Mouse (Mus musculus) ES-CJ7 (cell line): Measurements from ENCODE around the gene Ppm1n.

ENCODE experiments used
- DNase-seq: peaks from one replicate; pipeline ENCODE4 v3.0.0; 2011; ENCODE audit warnings: low read depth, low spot score

The Ppm1n gene

GRCm38 (mm10) chr7:19279581-19280114, at the start of gene Ppm1n:
Gene Ppm1n (minus strand): TSS chr7:19280064.
- no peak for DNase-seq

DNA sequence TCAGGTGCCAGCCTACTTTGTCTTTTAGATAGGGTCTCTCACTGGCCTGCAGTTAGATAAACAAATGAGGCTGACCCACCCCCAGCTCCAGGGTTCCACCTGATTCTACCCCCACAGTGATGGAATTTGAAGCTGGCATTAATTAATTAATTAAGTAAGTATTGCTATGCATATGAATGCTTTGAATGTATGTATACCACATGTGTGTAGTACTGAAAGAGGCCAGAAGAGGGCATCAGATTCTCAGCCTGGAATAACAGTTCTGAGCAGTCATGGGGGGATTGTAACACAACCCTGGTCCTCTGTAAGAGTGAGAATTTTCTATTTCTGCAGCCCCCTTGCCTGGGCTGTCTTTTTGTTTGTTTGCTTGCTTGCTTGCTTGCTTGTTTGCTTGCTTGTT, 48.6 kb upstream of the Ppm1n start:
- peak; percentile 63 for DNase-seq

- no peak for DNase-seq
Observed at GRCm38 (mm10) chr7:19327782-19328181, 47.9 kb upstream of the Ppm1n start.

DNA sequence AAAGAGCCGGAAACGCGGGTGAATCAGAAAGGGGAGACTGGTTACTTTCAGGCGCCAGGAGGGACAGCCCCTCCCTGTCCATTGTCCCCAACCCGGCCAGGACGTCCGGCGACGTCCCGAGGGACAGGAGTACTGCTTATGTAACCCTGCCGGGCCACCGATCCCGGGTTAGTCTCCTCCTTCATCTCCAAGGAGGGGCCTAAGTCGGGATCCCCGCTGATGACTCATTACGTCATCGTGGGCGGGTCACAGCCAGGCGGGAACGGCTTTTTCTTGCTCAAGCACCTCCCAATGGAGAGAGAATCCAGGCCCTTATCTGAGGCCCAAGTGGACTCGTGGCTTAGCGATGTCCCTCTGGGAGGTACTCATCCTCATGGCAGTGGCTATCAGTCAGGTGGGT, 47.3 kb upstream of the Ppm1n start:
- DNase-seq = peak; percentile 81

DNA sequence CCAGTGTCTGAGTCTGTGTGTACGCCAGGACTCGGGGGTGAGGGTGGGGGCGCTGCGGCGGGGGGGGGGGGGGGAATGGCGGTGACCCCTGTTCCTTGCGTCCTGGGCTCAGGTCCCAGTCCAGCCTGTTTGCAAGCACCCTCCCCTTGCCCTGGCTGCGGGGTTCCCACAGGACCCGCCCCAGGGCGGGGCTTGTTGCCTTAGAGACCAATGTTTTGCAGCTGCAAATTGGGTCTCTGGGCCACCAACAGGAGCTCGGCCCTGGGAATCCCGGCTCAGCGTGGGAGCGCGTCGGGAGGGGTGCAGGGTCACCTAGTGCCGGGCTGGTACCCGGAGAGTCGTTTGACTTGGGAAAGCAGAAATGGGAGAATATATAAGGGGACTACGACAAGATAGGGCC, 46.5 kb upstream of the Ppm1n start:
- peak; percentile 78 for DNase-seq

- DNase-seq = no peak
Observed at GRCm38 (mm10) chr7:19325262-19326199, 45.7 kb upstream of the Ppm1n start.

DNA sequence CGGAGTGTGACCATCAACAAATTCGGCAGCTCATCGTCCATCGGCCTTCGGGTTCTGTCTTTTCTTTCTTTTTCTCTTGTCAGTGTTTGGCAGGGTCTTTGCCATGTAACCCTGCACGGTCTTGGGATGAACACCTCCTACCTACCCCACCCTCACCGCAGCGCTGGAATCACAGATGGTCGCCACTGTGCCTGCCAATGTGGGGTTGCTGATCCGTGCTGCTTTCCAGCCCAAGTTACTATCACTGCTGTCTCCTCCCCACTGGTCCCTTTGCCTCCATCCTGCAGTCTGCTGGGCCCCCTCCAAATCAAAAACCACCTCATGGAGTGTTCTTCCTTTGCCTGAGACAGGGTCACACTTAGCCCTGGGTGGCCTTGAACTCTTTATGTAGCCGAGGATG, 44.4 kb upstream of the Ppm1n start:
- DNase-seq = no peak

DNA sequence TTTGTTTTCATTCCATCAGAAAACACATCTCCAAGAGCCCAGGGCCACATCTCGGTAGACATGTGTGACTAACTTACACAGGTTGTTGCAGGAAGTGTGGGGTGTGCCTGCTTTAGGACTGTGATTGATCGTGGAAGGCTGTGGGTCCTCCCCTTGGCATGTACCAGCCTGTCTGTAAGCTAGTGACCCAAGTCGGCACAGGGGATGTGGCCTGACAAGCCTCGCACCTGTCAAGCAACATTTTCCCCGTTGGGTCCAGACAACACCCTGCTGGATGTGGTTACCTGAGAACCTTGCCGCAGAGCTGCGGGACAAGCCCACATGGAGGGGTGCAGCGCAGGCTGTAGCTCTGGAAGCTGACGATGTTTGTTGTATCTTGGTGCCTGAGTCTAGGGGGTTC, 42.6 kb upstream of the Ppm1n start:
- DNase-seq = no peak

DNA sequence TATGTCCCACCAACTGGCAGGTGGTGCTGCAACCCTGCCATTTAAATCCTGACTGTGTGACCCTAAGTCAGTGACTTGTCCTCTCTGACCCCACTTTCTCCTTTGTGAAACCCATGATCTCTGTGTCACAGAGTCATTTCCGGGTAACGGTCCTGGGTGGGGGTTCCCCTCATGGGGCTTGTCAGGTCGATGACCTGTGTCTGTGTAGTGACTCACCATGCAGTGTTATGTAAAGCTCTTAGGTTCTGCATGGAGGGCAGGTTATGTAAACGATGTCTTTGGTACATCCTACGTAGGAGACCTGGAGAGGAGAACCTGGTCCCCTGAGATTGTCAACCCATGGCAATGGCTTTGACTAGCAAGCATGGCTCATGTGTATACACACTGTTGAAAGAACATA, 41.6 kb upstream of the Ppm1n start:
- no peak for DNase-seq

- DNase-seq = no peak
Observed at GRCm38 (mm10) chr7:19320637-19321036, 40.8 kb upstream of the Ppm1n start.

- peak; percentile 95 for DNase-seq
Observed at GRCm38 (mm10) chr7:19319906-19320305, 40.0 kb upstream of the Ppm1n start.

- no peak for DNase-seq
Observed at GRCm38 (mm10) chr7:19319458-19319857, 39.6 kb upstream of the Ppm1n start.

- DNase-seq = no peak
Observed at GRCm38 (mm10) chr7:19318676-19319075, 38.8 kb upstream of the Ppm1n start.

DNA sequence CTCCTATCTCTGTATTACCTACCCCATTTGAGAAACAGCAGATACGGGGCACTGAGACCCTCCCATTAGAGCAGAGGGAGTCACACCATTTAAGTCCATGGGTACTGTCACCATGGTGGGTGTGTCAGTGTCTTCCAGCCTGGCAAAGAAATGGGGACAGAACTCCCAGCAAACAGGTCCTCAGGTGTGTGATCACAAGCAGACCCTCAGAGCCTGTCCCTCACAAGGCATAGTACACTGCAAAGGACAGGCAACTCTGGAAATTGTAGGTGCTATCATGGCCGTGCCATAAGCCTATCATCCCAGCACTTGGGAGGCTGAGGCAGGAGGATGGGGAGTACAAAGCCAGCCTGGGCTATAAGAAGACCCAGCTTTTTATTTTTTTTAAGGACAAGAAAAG, 38.3 kb upstream of the Ppm1n start:
- DNase-seq = no peak

- DNase-seq = no peak
Observed at GRCm38 (mm10) chr7:19316451-19317161, 36.7 kb upstream of the Ppm1n start.

GRCm38 (mm10) chr7:19314033-19314432, 34.2 kb upstream of the Ppm1n start:
- DNase-seq = no peak

GRCm38 (mm10) chr7:19311991-19312390, 32.1 kb upstream of the Ppm1n start:
- DNase-seq = no peak

DNA sequence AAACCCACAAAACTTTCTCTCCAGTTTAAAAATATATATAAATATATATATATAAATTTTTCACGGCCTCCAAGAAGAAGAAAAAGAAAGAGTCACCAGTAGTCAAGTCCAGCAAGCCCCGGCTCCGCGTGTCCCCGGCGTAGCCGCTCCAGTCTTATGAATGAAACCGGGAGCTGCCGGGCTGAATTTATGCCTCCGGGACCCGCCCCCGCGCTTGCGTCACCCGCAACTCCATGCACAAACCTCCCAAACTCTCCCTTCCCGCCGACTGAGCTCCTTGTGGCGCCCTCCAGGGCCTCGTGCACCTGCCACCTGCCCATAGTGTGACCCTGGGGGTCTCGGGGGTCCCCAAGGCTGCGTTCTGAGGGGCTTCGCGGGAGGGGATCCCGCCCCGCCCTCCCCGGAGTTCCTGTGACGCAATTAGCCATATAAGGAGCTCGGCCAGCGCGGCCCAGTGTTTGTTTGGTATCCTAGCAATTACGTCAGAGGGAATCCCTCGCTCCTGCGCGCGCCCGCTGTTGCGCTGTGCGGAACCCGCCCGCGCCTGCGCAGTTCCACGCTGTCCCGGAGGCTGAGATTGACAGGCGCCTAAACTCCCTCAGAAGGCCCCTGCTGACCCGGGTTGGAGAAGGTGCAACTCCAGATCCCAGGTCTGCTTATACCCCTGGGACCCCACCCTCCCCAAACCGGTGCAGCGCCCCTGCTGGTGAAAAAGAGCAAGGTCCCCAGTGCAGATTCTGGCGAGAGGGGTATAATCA, 30.2 kb upstream of the Ppm1n start, which contains the start of gene Fosb:
Gene Fosb, minus strand, starts transcription at position 168 of the 758 bp plus-strand sequence.
- DNase-seq = peak; percentile 97

- no peak for DNase-seq
Observed at GRCm38 (mm10) chr7:19309278-19309883, 29.5 kb upstream of the Ppm1n start.

DNA sequence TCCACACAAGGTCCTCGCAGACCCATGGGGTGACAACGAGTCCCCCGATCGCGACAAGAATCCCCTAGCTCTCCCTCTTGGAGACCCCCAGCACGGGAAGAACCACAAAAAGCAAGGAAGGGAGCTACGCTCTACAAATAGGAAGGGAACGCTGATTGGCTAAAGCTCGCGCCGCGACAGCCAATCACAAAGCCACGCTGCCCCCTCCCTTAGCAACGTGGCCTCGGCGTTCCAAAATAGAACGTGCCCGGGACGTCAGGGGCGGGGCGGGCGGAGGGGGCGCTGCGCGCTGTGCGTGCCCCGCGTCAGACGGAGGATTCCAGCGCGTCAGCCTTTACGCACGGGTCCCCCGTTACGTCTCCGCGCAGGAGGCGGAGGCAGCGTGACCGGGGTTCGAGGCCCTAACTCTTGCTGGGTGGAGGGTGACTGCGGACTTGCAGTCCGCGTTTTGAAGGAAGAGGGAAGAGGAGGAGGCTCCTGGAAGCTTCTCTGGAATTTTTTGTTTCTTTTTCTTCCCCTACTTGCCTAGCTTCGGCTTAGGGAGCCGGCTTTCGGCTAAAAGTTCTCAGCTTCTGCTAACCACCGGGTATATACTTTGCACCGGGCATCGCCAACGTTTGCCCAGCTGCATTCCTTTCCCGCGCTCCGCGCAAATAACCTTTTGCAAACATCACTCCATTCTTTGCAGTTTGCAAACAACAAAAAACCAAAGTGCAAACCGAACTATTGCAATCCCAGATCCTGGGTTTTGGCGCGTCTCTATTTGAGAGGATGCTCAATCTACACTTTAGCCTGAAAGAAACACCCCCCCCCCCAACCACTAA, 28.8 kb upstream of the Ppm1n start:
- peak; percentile 94 for DNase-seq
